Mouse (Mus musculus): ENCODE measurements around the gene Pgap1.

Pgap1 gene

DNA sequence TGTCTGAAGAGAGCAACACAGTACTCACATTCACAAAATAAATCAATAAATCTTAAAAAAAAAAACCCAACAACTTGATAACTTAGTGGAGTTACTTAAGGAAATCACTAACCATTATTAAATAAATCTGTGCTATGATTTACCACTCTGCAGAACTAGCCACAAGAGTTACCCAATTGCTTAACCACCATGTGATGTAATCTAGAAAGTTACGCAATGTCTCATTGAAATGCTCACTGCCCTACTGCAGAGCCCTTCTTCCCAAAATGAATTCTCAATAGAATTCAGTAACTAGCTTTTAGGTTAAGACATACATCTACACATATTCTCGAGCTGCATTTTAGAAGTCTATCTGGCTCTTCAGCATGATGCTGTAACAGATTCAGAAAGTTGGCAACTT, 33.8 kb downstream of the Pgap1 start:
- DNase-seq (ENCODE audit: low read depth in 1 of 2, low spot score in 2 of 2): peak in 1 of 2 experiments; percentile 31

DNA sequence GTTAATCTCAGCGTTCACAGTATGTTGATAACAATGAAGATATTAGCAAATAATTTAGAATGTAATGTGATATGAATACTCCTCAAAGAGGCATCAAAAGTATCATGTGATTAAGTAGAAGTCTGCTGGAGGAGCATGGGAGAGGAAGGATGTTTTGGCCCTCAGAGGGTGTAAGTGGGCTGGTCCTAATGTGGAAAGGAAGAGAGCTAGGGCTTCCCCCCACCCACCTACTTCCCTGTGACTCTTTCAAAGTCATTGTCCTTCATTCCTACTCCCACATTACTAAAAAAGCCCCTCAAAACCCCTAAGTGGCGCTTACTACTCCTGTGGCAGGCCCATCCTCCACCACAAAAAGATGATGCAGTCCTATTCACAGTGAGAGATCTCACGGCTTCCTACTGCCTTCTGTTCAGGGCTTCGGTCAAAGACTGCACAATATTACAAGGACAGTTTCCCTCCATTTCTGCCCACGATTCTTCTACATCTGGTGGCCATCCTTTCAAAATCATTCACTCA, 37.4 kb downstream of the Pgap1 start:
- no peak for DNase-seq (ENCODE audit: low read depth in 1 of 2, low spot score in 2 of 2)

GRCm38 (mm10) chr1:54513836-54514235, 43.6 kb downstream of the Pgap1 start:
- no peak for DNase-seq (ENCODE audit: low read depth in 1 of 2, low spot score in 2 of 2)

DNA sequence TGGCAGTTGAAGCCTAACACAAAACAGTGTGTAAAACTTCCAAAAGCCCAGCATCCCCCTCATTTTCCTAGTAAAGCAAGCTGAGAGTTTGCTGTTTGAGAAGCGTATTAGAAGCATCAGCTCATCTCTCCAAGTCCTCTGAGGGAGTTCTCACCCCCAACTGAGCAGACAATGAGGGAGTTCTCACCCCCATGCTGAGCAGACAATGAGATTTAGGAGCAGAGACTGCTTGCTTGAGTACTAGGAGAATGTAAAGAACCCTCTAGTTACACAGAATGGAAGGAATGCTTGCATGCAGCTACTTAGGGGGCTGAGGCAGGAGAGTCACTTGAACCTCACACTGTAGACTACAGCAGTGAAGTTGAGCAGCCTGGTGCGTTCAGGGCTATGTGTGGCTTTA, 59.0 kb downstream of the Pgap1 start:
- DNase-seq (ENCODE audit: low read depth in 1 of 2, low spot score in 2 of 2): no peak

- DNase-seq (ENCODE audit: low read depth in 1 of 2, low spot score in 2 of 2): no peak
These were observed 61.2 kb downstream of the Pgap1 start for GRCm38 (mm10) chr1:54496254-54496653.

- DNase-seq (ENCODE audit: low read depth in 1 of 2, low spot score in 2 of 2): no peak
These were observed 64.0 kb downstream of the Pgap1 start for GRCm38 (mm10) chr1:54493496-54493895.

- no peak for DNase-seq (ENCODE audit: low read depth in 1 of 2, low spot score in 2 of 2)
These were observed 65.0 kb downstream of the Pgap1 start for GRCm38 (mm10) chr1:54492435-54492841.

DNA sequence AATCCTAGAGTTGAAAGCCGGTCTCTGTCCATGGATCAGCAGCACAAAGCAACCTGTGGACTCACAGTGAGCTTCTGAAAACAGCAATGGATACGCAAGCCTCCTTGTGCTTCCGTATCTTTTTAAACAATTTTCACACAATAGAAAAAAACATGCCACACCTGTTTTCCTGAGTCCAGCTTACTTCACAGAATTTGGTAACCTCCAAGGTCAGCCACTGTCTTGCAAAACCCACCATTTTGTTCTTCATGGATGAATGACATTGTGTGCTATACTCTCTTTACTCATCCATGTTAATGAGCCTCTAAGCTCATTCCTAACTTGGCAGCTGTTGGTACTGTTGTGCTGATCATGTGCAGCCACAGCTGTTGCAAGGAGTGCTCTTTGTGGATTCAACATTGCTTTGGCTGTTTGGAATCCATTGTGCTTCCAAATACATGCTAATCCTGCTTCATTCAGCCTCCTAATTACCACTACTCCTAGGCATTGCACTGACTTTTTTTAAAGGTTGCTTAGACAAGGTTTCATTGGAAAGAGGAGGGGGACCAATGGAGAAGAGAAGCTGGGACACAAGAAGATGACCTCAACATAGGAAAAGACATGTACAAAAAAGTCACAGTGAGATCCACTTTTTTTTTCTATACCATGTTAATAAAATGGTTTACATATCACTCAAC, 72.6 kb downstream of the Pgap1 start:
- DNase-seq (ENCODE audit: low read depth in 1 of 2, low spot score in 2 of 2): no peak

- no peak for DNase-seq (ENCODE audit: low read depth in 1 of 2, low spot score in 2 of 2)
These were observed 77.0 kb downstream of the Pgap1 start for GRCm38 (mm10) chr1:54480491-54480890.

- no peak for DNase-seq (ENCODE audit: low read depth in 1 of 2, low spot score in 2 of 2)
These were observed 88.8 kb downstream of the Pgap1 start for GRCm38 (mm10) chr1:54468662-54469061.

GRCm38 (mm10) chr1:54467366-54467765, 90.1 kb downstream of the Pgap1 start:
- DNase-seq (ENCODE audit: low read depth in 1 of 2, low spot score in 2 of 2): no peak

- no peak for DNase-seq (ENCODE audit: low read depth in 1 of 2, low spot score in 2 of 2)
These were observed 105.4 kb downstream of the Pgap1 start for GRCm38 (mm10) chr1:54452116-54452515.

DNA sequence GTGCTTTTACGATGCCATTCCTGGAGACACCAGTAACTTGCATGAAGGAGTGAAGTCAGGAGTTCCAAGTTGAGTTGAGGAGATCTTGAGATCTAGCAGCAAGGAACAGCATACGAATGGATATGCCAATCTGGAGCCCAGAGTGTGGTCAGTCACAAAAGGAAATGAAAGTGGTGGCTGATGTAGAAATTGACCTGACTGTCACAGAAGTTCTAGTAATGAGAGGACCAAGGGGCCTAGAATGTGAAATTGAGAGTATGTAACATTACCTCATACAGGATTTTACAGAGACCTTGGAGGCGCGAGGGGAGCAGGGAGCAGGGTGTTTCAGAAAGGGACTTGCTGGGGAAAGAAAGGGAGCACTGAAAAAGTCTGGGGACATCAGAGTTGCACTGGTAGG, 108.7 kb downstream of the Pgap1 start:
- DNase-seq (ENCODE audit: low read depth in 1 of 2, low spot score in 2 of 2): no peak

GRCm38 (mm10) chr1:54443641-54444040, 113.8 kb downstream of the Pgap1 start:
- DNase-seq (ENCODE audit: low read depth in 1 of 2, low spot score in 2 of 2): no peak

GRCm38 (mm10) chr1:54439080-54439476, 118.4 kb downstream of the Pgap1 start:
- DNase-seq (ENCODE audit: low read depth in 1 of 2, low spot score in 2 of 2): no peak

GRCm38 (mm10) chr1:54438340-54439079, 119.0 kb downstream of the Pgap1 start, which contains the start of gene Gtf3c3:
Gtf3c3 (minus strand) TSS chr1:54438971.
- DNase-seq (ENCODE audit: low read depth in 1 of 2, low spot score in 2 of 2): peak; percentile 33 to 63
